Mouse (Mus musculus) kidney, adult 2 months (tissue): ENCODE measurements at regions not wholly inside any gene's neighbourhood (a gene's known extent, or its start where the extent isn't known, plus 50 kb on each side); places are given as distances from the start of the nearest gene placed in this dataset.

ENCODE experiments used
- CTCF ChIP-seq: fragments of 200-500 bp; conservative IDR thresholded peaks from 2 replicates; pipeline ENCODE4 v1.5.1; 2011; ENCODE audit warnings: low read depth, mild to moderate bottlenecking, control low read depth, low read length, moderate library complexity, mixed read lengths; ENCODE audit not compliant: insufficient read depth, insufficient read length
- POLR2A ChIP-seq: fragments of 200-500 bp; IDR thresholded peaks from one replicate; pipeline ENCODE4 v1.6.1; 2011; ENCODE audit warnings: low read depth, low read length, control low read depth

- TF ChIP-seq POLR2A (no peak), CTCF (no peak)
These were observed 1017.1 kb upstream of the Flrt2 start for GRCm38 (mm10) chr12:94674925-94675324.
